Mouse (Mus musculus): ENCODE results near the gene Syn3. TPM values are rescaled to one million over a fixed set of nuclear protein-coding genes. Genes with fewer than 3 reads are reported as not detected.

Syn3 gene
- polyA plus RNA-seq, 1 experiment from 2014 or later = 1.3 TPM

- DNase-seq (ENCODE audit: low spot score) (no peak), ATAC-seq (ENCODE audit: low FRiP score, low TSS enrichment) (no peak)
- Histone ChIP-seq H3K4me2 (replicated peaks; ENCODE audit: low read depth) (no peak overlapping the region), H3K9ac (ENCODE audit: low read length) (no peak overlapping the region), H3K4me3 (ENCODE audit: low read depth, low read length) (no peak overlapping the region), H3K9me3 (ENCODE audit: control insufficient read depth, low read length) (no peaks in the 10 kb centered on the region), H3K36me3 (ENCODE audit: control insufficient read depth, insufficient read depth, low read length) (no peaks in the 10 kb centered on the region), H3K27ac (replicated peaks) (no peak overlapping the region), H3K4me1 (replicated peaks; ENCODE audit: control insufficient read depth, insufficient read depth) (no peaks in the 10 kb centered on the region), H3K27me3 (ENCODE audit: control insufficient read depth, insufficient read depth, low read length) (no peaks in the 10 kb centered on the region)
- WGBS = 81% methylated on average over 6 of the region's 6 CpGs
- no peak for TF ChIP-seq CTCF (IDR thresholded peaks at IDR 0.05; ENCODE audit: low read depth)
Observed at GRCm38 (mm10) chr10:86298326-86298725, 200.4 kb downstream of the Syn3 start.

DNA sequence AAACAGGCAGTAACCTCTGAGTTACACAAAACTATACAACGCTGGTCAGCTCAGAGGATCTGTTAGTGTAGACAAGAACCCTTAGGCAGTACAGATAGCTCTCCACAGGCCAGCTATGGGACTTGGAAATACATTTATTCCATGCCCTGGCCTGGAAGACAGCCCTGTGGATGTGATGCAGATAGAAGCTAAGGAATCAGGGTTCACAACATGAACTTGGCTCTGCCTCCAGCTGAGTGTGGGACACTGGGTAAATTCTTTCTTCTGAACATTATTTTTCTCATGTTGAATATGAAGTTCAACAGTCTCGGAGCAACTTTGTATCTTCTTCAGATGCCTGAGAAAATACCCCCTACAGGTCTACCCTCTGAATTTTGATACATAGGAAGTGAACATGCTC is 201.4 kb downstream of the Syn3 start:
- no peak overlapping the region for H3K9ac ChIP-seq (ENCODE audit: low read length)
- DNase-seq (ENCODE audit: low spot score) = no peak
- ATAC-seq (ENCODE audit: low FRiP score, low TSS enrichment) = no peak

GRCm38 (mm10) chr10:86296111-86296510 is 202.6 kb downstream of the Syn3 start:
- peak; percentile 83 for DNase-seq (ENCODE audit: low spot score)
- Histone ChIP-seq H3K4me3 (ENCODE audit: low read depth, low read length) (no peak overlapping the region), H3K9me3 (ENCODE audit: control insufficient read depth, low read length) (no peaks in the 10 kb centered on the region), H3K4me2 (replicated peaks; ENCODE audit: low read depth) (peak overlapping the region; percentile 29; the same call in 1 of the 2 replicates), H3K4me1 (replicated peaks; ENCODE audit: control insufficient read depth, insufficient read depth) (no peaks in the 10 kb centered on the region), H3K36me3 (ENCODE audit: control insufficient read depth, insufficient read depth, low read length) (no peaks in the 10 kb centered on the region), H3K27me3 (ENCODE audit: control insufficient read depth, insufficient read depth, low read length) (no peaks in the 10 kb centered on the region), H3K9ac (ENCODE audit: low read length) (no peak overlapping the region; the same call in 1 of the 2 replicates), H3K27ac (replicated peaks) (no peak overlapping the region)
- ATAC-seq (ENCODE audit: low FRiP score, low TSS enrichment) = peak; percentile 63
- TF ChIP-seq CTCF (IDR thresholded peaks at IDR 0.05; ENCODE audit: low read depth) (peak; percentile 96), EP300 (optimal IDR thresholded peaks at IDR 0.05) (no peak)
- 7% methylated on average over 14 of the region's 14 CpGs for WGBS

More for the DNA sequence above, 201.4 kb downstream of the Syn3 start:
- H3K4me3 ChIP-seq (ENCODE audit: low read depth, low read length) = no peak overlapping the region
- no peaks in the 10 kb centered on the region for H3K36me3 ChIP-seq (ENCODE audit: control insufficient read depth, insufficient read depth, low read length)
- H3K4me1 ChIP-seq (replicated peaks; ENCODE audit: control insufficient read depth, insufficient read depth) = no peaks in the 10 kb centered on the region
- no peaks in the 10 kb centered on the region for H3K9me3 ChIP-seq (ENCODE audit: control insufficient read depth, low read length)
- no peaks in the 10 kb centered on the region for H3K27me3 ChIP-seq (ENCODE audit: control insufficient read depth, insufficient read depth, low read length)
- no peak overlapping the region for H3K4me2 ChIP-seq (replicated peaks; ENCODE audit: low read depth)
- no peak for TF ChIP-seq EP300 (optimal IDR thresholded peaks at IDR 0.05)
- TF ChIP-seq CTCF (IDR thresholded peaks at IDR 0.05; ENCODE audit: low read depth) = no peak
- WGBS = 84% methylated on average over 2 of the region's 2 CpGs
- H3K27ac ChIP-seq (replicated peaks) = no peak overlapping the region

DNA sequence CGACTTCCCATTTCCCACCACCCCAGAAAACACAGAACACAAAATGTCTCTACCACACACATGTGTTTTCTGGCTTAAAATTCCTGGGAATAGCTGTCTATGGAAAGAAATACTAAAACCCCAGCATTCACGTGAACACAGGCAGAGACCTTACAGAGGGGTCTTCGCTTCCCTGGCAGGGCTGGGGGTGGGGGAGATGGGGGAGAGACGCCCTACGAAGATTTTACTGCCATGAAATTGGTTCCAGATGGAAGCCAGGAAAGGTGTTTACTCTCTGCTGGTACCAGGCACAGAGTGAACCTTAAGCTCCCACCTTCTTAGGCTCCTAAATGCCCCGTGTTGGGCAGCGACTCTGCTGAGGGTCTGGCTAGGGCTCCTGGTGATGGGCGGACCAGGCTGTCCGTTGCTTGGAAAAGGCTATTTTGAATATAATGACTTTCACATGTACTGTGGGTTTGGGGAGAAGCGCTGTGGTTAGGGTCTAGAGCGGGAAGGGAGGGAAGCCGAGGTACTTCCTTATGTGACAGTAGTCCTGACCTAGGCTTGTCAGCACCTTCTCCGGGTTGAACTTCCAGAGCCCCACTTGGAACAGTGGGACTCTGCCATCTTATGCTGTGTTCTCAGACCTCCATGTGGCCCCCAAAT is 203.1 kb downstream of the Syn3 start:
- H3K36me3 ChIP-seq (ENCODE audit: control insufficient read depth, insufficient read depth, low read length) = no peaks in the 10 kb centered on the region
- no peaks in the 10 kb centered on the region for H3K27me3 ChIP-seq (ENCODE audit: control insufficient read depth, insufficient read depth, low read length)
- no peaks in the 10 kb centered on the region for H3K4me1 ChIP-seq (replicated peaks; ENCODE audit: control insufficient read depth, insufficient read depth)
- no peak overlapping the region for H3K4me3 ChIP-seq (ENCODE audit: low read depth, low read length)
- 54% methylated on average over 13 of the region's 13 CpGs for WGBS
- H3K27ac ChIP-seq (replicated peaks) = no peak overlapping the region
- DNase-seq (ENCODE audit: low spot score) (no peak), ATAC-seq (ENCODE audit: low FRiP score, low TSS enrichment) (no peak)
- TF ChIP-seq EP300 (optimal IDR thresholded peaks at IDR 0.05) (no peak), CTCF (IDR thresholded peaks at IDR 0.05; ENCODE audit: low read depth) (no peak)
- no peak overlapping the region; the same call in 1 of the 2 replicates for H3K9ac ChIP-seq (ENCODE audit: low read length)
- H3K4me2 ChIP-seq (replicated peaks; ENCODE audit: low read depth) = peak overlapping the region; percentile 29; the same call in 1 of the 2 replicates
- H3K9me3 ChIP-seq (ENCODE audit: control insufficient read depth, low read length) = no peaks in the 10 kb centered on the region

DNA sequence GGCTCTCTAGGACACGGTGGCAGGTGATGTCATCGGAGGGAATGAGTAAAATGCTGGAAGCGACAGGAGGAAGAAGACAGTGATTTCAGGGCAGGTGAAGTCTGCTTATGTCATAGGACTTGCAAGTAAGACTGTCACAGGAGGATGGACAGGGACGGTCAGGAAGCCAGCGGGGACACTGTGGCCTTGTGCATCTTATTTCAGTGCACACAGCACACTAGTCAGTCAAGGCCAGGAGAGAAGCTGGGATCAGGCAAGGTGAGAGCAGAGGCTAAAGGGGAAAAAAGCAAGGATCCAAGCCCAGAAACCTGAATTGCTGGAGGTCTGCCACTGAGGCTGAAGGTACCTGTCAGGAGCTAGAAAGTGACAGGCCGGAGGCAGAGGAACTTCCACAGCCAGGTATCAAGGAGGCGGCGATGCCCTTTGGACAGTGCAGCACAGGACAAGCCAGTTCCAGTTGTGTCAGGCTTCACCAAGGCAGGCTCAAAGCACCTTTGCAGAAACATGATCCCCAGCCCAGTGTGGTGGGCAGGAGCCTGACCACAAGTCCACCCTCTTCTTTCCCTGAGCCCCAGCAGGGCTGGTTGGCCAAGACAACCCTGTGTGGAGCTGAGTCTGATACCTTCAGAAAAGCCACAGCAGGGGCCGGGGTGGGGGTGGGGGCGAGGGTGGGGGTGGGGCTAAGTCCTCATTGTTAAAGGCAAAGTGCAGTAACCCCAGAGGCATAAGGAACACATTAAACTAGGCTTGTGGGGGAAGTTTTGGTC is 203.9 kb downstream of the Syn3 start:
- no peaks in the 10 kb centered on the region for H3K27me3 ChIP-seq (ENCODE audit: control insufficient read depth, insufficient read depth, low read length)
- H3K4me3 ChIP-seq (ENCODE audit: low read depth, low read length) = no peak overlapping the region
- no peak overlapping the region for H3K27ac ChIP-seq (replicated peaks)
- no peak for TF ChIP-seq EP300 (optimal IDR thresholded peaks at IDR 0.05)
- TF ChIP-seq CTCF (IDR thresholded peaks at IDR 0.05; ENCODE audit: low read depth) = no peak
- H3K9ac ChIP-seq (ENCODE audit: low read length) = no peak overlapping the region
- H3K9me3 ChIP-seq (ENCODE audit: control insufficient read depth, low read length) = no peaks in the 10 kb centered on the region
- DNase-seq (ENCODE audit: low spot score) (no peak), ATAC-seq (ENCODE audit: low FRiP score, low TSS enrichment) (no peak)
- H3K36me3 ChIP-seq (ENCODE audit: control insufficient read depth, insufficient read depth, low read length) = no peaks in the 10 kb centered on the region
- no peak overlapping the region for H3K4me2 ChIP-seq (replicated peaks; ENCODE audit: low read depth)
- H3K4me1 ChIP-seq (replicated peaks; ENCODE audit: control insufficient read depth, insufficient read depth) = no peaks in the 10 kb centered on the region
- 69% methylated on average over 10 of the region's 10 CpGs for WGBS

DNA sequence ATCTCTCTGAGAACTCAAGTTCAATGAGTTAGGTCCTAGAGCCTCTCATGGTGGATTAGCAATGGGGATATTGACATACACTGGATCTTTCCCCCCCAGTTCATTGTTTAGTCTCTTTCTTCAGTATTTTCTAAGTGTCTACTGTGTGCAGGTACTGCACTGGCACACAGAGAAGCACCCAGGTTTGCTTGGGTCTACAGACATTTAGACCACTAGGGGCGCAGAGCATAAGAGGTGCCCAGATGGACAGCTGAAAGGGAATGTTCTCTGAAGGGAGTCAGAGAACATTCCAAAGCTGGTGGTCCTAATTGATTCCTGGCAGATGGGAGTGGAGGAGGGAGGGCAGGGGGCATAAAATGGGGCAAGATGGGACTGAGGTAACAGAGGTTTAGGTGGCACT is 204.8 kb downstream of the Syn3 start:
- no peak overlapping the region for H3K4me3 ChIP-seq (ENCODE audit: low read depth, low read length)
- H3K27ac ChIP-seq (replicated peaks) = no peak overlapping the region
- H3K4me2 ChIP-seq (replicated peaks; ENCODE audit: low read depth) = no peak overlapping the region
- 77% methylated on average over 1 of the region's 1 CpGs for WGBS
- ATAC-seq (ENCODE audit: low FRiP score, low TSS enrichment) (no peak), DNase-seq (ENCODE audit: low spot score) (no peak)
- H3K4me1 ChIP-seq (replicated peaks; ENCODE audit: control insufficient read depth, insufficient read depth) = no peaks in the 10 kb centered on the region
- no peaks in the 10 kb centered on the region for H3K36me3 ChIP-seq (ENCODE audit: control insufficient read depth, insufficient read depth, low read length)
- H3K27me3 ChIP-seq (ENCODE audit: control insufficient read depth, insufficient read depth, low read length) = no peaks in the 10 kb centered on the region
- TF ChIP-seq EP300 (optimal IDR thresholded peaks at IDR 0.05) = no peak
- peak; percentile 42 for TF ChIP-seq CTCF (IDR thresholded peaks at IDR 0.05; ENCODE audit: low read depth)
- no peaks in the 10 kb centered on the region for H3K9me3 ChIP-seq (ENCODE audit: control insufficient read depth, low read length)
- H3K9ac ChIP-seq (ENCODE audit: low read length) = no peak overlapping the region
